In the genomic region with DNA sequence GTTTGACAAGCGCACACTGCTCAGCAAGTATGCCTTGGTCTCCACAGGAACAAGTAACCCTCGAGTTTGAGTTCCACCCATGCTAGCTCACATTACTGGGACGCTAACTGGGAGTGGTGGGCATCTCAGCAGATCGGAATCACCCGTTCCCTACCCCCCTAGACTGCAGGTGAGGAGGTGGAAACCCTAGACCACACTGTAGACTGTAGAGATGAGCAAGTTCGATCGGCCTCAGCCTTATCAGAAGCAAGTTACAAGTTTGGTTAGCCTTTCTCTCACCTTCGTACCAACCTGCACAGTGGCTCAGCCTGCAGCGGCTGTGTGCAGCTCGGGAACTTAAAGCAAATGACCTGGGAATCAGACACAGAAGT, we compare ENCODE assay signal across 25 mouse cellular contexts. TPM values are rescaled to one million over a fixed set of nuclear protein-coding genes. Genes with fewer than 3 reads are reported as not detected.
"Had no signal": no experiment of that assay in that cellular context is flagged by ENCODE, and none has a peak within 500 bp of the region (broad histone marks: within the 10 kb centered on the region; RNA-seq: fewer than 3 reads in every experiment).

No protein-coding gene starts in this region.

- ATAC-seq: intestine, embryonic 15.5 days had no signal

- DNase-seq: kidney, adult 11 months; kidney, adult 8-10 months; kidney, postnatal 10 days; kidney, postnatal 36 days; layer of hippocampus, postnatal 36 days; liver, embryonic 13.5 days; lung, adult 2 months; lung, postnatal 14 days; lung, postnatal 4 days; right cerebral cortex, postnatal 25 days; spleen, adult 18-20 months; thymus, adult 18-20 months; thymus, postnatal 36 days had no signal

- H3K4me2 ChIP-seq: intestine, embryonic 15.5 days; kidney, embryonic 15.5 days; liver, embryonic 13.5 days had no signal

- H3K9ac ChIP-seq: intestine, embryonic 15.5 days; kidney, embryonic 15.5 days; liver, embryonic 13.5 days had no signal

- H3K36me3 ChIP-seq: intestine, embryonic 15.5 days; liver, embryonic 13.5 days had no signal

- H3K9me3 ChIP-seq: intestine, embryonic 15.5 days; kidney, embryonic 15.5 days; liver, embryonic 13.5 days had no signal

- H3K4me3 ChIP-seq: intestine, embryonic 15.5 days; kidney, embryonic 15.5 days; left cerebral cortex, adult 2 months; liver, embryonic 13.5 days had no signal

- H3K4me1 ChIP-seq: intestine, embryonic 15.5 days; kidney, embryonic 15.5 days; liver, embryonic 13.5 days had no signal

- H3K27me3 ChIP-seq: intestine, embryonic 15.5 days; kidney, embryonic 15.5 days; liver, embryonic 13.5 days had no signal

- H3K27ac ChIP-seq: intestine, embryonic 15.5 days; kidney, embryonic 15.5 days; left cerebral cortex, adult 2 months; liver, embryonic 13.5 days had no signal

RNA-seq across cellular contexts. Expression of gene L1td1, which starts 8.0 kb away (rescaled TPM):
- total RNA-seq: layer of hippocampus, adult 8-10 months; layer of hippocampus, postnatal 36 days; left cerebral cortex, adult 2 months; left cerebral cortex, postnatal 10 days; left cerebral cortex, postnatal 36 days; liver, adult 2 months; megakaryocyte progenitor cell, adult 5-6 weeks; megakaryocyte-erythroid progenitor cell, adult 5-6 weeks; neutrophil, adult 5-6 weeks had no signal
- polyA plus RNA-seq: liver, adult 2 months; liver, embryonic 13.5 days; liver, embryonic 16.5 days; urinary bladder, adult 2 months had no signal
